Mouse (Mus musculus): ENCODE results near the gene Prps1. TPM values are rescaled to one million over a fixed set of nuclear protein-coding genes. Genes with fewer than 3 reads are reported as not detected.

Prps1 gene
- polyA plus RNA-seq, 1 experiment = 14.8 TPM

Other genes starting within 250 kb of the Prps1 start
- gene Frmpd3, start 114.3 kb upstream of the Prps1 start, polyA plus RNA-seq (2012; rRNA removed) = 0.14 and 0.19 TPM in 2 replicates
- gene Tsc22d3, start 144.0 kb downstream of the Prps1 start, polyA plus RNA-seq (2012; rRNA removed) = 99.7 and 126 TPM in 2 replicates
- gene Mid2, start 208.0 kb downstream of the Prps1 start, polyA plus RNA-seq (2012; rRNA removed) = 12.3 and 12.6 TPM in 2 replicates